Mouse (Mus musculus): ENCODE results near the gene Nop53.

The Nop53 gene

DNA sequence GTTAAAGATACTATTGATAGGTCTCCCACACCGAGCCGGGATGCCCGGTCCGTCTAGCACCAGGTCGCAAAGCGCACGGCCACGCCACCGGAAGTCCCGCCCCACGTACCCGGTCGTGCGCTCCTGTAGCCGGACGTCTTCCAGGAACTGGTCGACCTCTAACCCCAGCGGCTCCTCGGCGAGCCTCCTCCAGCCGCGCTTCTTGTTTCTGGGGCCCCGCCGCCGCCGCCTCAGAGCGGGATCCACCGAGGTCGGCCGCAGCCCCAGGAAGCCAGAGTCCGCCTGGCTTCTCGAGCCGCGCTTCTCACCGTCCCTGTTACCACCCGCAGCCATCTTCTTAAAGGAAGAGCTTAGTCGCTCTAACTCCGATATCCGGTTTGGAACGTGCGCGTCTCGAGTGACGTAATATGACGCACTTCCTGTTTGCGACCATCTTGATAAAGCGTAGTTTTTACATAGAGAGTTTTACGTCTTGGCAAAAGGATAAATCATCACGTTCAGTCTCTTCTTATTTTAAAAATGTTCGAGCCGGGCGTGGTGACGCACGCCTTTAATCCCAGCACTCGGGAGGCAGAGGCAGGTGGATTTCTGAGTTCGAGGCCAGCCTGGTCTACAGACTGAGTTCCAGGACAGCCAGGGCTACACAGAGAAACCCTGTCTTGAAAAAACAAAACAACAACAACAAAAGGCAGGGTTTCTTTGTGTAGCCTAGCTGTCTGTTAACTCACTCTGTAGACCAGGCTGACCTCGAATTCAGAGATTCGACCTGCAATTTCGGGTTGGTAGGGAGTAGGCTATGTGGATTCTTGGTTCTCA is at the start of gene Nop53:
Gene Nop53, minus strand, starts transcription at position 354 of the 816 bp plus-strand sequence.
- peak; percentile 96 for DNase-seq (ENCODE audit: low read depth, low spot score)

DNA sequence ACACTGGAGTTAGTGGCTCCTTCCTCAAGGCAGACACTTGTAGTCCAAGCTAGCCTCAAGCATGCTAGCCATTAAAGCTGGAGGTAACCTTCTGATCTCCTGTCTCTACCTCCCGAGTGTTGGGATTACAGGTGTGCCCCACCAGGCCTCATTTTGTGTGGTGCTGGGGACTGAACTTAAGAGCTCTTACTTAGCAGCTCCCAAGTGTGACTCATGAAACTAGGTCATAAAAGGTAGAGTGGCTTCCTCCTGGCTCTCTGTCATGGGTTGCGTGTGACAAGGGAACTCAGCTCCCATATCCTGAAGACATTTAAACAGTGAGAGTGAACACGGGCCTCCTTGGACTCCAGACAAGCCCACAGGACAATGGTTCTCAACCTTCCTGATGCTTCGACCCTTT is 47.9 kb upstream of the Nop53 start:
- DNase-seq (ENCODE audit: low read depth, low spot score), result no peak

DNA sequence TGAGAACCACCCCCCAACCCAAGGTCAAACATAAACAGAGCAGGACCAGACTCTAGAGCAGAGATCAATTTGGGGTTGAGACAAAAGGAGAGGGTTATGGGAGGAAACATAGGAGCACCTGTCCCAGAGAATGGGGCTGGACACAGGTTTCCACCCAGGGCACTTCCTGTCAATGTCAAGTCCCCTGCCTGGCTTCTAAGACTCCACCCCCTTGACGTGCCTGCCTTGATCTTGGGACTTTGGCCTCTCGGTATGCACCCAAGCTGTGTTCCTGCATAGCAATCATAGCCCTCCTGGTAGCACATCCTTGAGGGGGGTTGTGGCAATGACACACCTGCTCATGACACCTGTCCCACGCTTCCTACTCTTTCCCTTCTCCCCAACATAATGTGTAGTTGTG is 47.3 kb upstream of the Nop53 start:
- no peak for DNase-seq (ENCODE audit: low read depth, low spot score)

DNA sequence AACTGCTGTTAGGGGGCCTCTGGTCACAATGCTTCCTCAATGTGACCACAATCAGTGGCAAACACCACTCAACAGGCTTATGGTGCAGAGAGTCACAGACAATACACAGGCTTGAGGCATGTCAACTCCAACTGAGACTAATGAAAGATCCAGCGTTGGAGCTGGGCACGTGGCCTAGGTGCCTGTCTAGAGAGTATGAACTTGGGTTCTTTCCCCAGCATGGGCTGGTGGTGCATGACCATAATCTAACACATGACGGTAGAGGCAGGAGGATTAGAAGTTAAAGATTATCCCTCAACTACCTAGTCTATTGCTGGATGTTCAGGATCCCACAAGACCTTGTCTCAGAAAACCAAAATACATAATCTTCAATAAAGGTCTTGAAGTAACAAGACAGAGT is 45.9 kb upstream of the Nop53 start:
- no peak for DNase-seq (ENCODE audit: low read depth, low spot score)

DNA sequence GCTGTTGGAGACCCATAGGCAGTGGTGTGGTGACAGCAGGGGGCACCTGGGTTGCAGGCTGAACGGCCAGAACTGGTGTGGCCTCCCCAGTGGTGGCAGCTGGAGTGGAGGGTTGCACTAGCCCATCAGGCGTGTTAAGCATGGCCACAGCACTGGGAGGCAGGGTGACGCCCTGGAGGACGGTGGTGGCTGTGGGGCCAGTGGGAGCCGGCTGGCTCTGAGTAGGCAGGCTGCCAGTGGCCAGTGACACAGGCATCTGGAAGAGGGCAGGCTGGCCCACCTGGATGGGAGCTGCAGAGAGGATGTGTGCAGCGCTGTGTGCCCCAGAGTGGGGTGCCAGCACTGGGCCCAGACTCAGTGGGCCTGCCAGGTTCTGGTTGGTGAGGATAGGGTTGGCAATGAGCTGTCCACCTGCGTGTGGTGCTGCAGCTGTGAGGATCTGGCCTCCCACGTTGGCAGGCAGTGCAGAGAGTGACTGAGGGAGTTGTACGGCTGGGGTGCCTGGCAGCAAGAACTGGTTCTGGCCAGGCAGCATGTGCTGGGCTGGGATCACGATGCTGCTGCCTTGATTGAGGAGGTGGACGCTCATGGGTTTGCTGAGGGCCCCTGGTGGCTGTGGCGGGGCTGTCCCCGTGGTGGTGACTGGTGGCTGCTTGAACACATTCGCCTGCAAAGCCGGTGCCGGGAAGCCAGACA is 41.9 kb upstream of the Nop53 start:
- no peak for DNase-seq (ENCODE audit: low read depth, low spot score)

DNA sequence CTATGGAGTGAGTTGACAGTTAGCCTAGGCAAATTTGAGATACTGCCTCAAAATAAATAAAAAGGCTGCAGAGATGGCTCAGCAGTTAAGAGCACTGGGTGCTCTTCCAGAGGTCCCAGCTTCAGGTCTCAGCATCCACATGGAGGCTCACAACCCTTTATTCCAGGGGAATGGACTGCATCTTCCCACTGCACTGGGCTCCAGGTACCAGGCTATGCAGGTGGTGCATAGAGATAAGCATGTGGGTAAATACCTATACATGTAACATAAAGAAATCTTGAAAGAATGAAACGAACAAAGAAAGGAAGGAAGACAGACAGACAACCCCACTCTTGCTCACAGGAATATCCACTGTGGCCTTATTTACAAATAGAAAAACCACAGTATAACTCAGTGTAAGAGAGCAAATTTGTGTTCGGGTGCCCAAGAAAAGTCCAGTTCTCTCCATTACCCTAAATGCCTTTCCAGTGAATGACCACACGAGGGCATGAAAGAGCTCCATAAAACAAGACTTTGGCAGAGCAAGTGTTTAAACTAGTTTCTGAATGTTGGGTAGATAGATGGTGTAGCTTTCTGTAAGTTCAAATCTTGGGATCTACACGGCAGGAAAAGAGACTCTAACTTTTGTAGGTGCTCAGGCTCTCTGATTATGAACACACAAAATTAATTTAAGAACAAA is 37.0 kb upstream of the Nop53 start:
- peak; percentile 34 for DNase-seq (ENCODE audit: low read depth, low spot score)

DNA sequence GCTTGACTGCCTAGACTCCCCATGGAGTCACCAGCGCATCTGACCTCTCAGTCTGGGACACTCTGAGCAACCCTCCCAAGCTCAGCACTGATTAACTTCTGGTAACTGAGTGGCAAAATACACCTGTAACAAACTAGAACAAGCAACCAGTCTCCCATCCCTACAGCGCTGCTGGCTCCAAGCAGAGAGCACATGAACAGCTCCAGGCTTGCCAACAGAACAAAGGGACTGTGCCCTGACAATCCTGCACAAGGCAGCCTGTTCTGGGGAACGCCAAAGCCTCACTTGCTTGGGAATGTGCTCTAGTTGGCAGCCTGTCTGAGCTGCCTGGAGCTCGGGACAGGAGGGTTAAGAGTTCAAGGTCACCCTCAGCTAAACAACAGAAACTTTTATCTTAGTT is 35.7 kb upstream of the Nop53 start:
- DNase-seq (ENCODE audit: low read depth, low spot score), result no peak

DNA sequence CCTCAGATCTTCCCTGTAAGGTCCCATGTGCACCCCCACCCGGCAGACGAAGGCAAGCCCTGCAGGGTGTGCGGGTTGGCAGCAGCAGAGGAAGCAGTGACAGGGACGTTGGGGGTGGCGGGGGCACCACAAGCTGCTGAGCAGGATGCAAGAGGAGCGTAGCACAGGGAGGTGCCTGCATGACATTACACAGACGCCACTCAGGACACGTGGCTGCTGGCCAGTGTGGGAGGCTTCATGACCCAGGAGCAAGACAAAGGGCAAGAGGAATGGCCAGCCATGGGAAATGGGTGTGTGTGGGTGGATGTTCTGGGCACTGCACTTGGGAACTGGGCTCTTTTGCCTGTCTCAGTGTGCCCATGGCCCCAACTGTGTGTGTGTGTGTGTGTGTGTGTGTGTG is 34.4 kb upstream of the Nop53 start:
- no peak for DNase-seq (ENCODE audit: low read depth, low spot score)

DNA sequence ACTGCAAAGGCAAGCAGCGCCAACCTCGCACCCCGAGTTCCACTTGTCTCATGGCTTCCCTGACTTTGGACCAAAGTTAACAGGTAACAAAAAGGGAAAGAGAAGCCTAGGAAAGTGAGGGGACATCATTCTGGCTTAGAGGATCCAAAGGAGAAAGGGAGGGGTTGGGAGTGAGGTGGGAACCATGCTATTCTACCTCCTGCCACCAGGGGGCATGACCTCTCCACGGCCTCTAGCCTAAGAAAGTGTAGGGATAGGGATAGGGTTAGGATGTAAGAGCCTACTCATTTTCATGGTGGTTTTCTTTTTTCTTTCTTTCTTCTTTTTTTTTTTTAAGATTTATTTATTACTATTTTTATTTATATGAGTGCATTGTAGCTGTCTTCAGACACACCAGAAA is 30.0 kb upstream of the Nop53 start:
- peak; percentile 49 for DNase-seq (ENCODE audit: low read depth, low spot score)

DNA sequence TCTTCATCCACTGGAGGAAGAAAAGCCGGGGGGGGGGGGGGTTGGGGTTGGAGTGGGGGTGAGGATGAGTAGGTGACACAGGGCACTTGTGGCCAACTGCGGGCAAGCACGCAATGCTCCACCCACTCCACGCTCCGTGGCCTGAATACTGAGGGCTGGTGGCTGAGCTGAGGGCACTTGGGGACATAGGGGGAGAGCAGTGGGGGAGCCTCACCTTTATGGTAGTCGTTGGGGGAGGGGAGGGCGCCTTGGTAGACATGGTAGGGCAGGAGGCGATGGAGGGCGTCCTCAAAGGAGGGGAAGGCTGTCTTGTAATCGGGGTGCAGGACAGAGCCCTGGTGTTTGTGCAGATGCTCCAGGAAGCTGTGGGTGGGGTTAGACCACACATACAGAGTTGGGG is 29.6 kb upstream of the Nop53 start:
- DNase-seq (ENCODE audit: low read depth, low spot score), result no peak

DNA sequence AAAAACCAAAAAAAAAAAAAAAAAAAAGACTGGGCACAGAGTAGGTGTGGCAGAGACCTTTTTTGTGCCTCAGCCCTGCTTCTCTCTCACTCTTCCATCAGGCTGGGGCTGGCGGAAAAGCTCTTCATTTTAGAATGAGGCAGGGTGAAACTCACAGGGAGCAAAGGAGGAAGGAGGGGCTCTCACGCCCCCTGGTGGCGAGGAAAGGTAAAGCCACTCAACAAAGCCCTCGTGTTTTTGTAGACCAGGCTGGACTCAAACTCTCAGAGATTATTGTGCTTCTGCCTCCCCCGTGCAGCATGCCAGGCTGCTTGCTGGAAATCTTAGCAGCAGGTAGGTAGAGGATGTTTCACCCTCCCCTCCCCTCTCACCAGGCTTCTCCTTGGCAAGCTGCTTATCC is 28.8 kb upstream of the Nop53 start:
- peak; percentile 34 for DNase-seq (ENCODE audit: low read depth, low spot score)

DNA sequence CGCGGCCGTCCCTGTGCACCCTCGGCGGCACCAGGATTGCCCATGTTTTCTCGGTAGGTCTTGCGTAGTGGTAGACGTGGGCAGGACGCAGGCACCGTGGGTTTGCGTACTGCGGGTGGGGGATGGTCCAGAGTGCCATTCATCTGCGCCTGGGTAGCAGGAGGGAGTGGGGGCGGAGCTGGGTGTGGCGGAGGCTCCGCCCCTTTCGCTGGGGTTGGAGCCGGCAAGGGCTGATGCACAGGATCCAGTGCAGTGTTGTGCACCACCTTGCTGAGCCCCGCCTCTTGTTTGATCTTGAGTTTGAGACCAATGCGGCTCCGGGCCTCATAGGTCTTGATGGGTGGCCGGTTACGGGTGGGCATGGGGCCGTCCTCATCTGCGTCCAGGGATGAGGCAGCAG is 26.4 kb upstream of the Nop53 start:
- DNase-seq (ENCODE audit: low read depth, low spot score), result no peak

DNA sequence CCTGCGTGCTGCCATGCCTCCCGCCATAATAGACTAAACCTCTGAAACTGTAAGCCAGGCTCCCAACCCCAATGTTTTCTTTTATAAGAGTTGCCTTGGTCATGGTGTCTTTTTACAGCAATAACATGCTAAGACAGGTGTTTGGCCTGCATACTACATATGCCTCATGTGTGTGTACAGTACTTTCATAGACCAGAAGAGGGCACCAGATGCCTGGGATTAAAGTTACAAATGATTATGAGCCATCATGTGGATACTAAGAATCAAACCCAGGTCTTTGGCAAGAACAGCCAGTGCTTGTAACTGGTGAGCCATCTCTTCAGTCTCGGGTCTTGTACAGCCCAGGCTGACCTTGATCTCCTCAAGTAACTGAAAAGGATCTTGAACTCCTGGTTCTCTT is 23.8 kb upstream of the Nop53 start:
- no peak for DNase-seq (ENCODE audit: low read depth, low spot score)

DNA sequence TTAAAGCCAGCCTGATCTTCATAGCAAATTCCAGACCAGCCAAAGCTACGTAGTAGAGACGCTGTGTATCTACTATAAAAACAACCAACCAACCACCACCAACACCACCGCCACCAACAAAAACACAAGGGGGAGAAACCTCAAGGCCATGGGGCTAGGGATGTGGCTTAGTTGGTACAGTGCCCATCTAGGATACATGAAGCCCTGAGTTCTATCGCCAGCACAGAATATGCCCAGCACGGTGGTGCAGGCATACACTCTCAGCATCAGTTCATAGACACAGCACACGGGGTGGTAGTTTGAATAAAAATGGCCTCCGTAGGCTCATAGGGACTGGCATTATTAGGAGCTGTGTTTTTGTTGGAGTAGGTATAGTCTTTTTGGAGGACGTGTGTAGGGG is 22.4 kb upstream of the Nop53 start:
- DNase-seq (ENCODE audit: low read depth, low spot score), result no peak

DNA sequence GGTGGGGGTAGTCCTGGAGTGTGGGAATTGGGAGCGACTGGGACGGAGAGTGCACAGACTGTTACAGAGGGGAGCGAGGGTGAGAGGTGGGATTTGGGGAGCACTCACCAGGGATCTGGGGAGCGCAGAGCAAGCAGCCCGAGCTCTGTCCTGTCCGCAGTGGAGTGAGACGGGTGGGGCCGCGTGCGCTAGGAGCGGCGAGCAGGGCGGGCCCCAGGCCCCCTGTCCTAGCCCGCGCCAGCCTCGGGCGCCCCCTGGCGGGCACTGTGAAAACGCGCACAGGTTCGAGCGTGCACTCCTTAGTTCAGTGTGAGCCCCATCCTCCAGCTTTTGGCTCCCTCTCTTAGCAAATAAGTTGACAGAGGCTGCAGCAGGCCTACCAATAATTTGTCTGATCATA is 21.4 kb upstream of the Nop53 start, which contains the start of gene Ehd2:
Gene Ehd2, minus strand, starts transcription at position 256 of the 400 bp plus-strand sequence.
- peak; percentile 61 for DNase-seq (ENCODE audit: low read depth, low spot score)

DNA sequence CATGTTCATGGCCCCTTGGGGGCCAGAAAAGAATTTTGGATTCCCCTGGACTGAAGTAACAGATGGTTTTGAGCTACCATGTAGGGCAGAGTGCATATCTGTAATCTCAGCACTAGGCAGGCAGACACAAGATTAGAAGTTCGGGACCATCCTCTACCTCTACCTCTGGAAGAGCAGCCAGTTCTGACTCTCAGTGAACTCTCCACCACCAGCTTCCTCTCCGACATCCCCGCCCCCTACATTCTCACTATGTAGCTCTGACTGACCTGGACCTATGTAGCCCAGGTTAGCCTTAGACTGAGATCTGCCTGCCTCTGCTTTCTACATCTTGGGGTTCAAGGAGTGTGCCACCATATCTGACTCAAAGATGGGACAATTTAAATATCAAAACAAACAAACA is 20.6 kb upstream of the Nop53 start:
- no peak for DNase-seq (ENCODE audit: low read depth, low spot score)

DNA sequence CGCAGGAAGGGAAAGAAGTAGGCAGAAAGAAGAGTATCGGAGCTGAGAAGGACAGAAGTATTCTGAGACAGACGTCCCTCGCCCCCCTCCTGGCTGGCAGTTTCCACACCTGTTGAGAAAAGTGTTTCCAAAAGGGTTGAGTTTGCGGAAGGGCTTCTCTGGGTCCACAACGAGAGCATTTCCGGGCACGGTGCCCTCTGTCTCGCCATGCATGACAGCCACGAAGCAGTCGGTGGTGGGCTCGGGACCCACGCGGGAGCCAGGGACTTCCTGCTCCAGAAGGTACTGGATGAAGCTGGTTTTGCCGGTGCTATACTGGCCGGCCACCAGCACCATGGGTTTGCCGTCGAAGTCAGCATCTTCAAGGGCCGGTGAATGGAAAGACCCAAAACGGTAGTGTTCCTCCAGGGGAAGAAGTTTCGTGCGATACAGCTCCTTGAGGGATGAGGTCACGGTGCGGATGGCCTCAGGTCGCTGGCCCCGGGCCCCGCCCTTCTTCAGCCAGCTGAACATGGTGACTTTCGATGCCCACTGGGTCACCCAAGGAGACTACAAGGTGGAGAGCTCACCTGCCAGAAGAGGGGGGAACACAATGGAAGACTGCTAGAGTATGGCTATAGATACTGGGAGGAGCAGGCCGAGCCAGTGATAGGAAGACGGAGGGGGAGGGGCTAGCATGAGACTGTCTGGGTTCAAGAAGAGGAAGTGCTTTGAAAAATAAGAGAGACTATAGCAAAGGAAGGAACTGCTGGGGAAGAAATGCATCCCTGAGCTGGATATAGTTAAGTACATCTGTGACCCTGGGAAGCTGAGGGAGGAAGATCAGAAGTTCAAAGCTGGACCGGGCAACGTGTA is 18.2 kb upstream of the Nop53 start:
- DNase-seq (ENCODE audit: low read depth, low spot score), result no peak

DNA sequence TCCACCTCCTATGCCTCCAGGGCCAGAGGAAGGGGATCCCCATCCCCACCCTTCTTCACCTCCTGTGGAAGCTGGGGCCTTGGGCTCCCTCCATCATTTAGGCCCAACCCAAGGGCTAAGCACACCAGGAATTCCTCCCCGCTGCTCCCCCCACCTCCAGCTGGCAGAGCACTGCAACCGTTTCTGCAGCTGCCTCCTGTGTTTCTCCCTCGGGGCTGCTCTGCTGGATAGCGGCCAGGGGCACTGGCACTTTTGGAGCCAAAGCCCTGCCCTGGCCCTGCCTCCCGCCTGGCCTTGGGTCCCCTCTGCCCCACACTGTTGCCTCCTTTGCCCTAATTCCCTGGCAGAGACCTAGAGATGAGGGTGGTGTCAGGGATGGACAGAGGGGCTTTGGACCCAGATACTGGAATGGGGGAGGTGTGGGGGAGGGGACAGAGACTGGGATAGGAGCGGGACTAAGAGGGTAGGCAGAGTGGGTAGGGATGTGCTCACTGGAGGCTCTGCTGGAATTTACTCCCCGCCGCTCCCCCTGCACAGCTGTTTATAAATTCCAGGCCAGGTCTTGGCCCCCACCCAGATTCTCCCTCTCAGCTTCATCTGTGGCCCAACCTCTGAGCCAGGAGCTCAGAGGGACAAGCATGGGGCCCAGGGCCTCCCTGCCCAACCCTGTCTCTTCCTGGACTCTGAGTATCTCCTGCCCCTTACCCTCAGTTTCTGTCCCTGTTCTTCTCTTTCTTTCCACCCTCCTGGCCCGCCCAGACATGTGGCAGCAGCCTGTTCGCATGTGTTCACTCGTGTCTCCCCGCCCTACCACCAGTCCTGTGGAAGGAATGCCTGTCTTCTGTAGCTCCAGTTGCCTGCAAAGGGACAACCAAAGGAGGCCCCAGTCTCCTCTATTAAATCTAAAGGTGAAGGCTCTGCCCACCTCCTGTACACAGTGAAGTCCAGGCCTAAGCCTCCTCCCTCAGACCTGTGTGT is 16.7 kb upstream of the Nop53 start:
- peak; percentile 40 for DNase-seq (ENCODE audit: low read depth, low spot score)

DNA sequence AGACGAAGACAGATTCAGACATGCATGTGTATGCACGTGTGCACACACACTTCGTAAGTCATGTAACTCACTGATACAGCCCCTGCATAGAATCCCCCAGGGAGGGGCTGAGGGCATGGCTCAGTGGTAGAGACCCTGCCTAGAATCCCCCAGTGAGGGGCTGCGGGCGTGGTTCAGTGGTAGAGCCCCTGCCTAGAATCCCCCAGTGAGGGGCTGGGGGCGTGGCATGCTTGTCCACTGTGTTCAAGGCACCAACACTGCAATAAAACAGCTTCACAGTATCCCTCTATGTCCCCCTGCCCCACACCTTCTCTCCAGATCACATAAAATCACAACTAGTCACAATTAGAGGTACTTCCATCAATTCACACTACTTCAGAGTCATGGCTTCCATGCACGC is 15.9 kb upstream of the Nop53 start:
- DNase-seq (ENCODE audit: low read depth, low spot score), result no peak

DNA sequence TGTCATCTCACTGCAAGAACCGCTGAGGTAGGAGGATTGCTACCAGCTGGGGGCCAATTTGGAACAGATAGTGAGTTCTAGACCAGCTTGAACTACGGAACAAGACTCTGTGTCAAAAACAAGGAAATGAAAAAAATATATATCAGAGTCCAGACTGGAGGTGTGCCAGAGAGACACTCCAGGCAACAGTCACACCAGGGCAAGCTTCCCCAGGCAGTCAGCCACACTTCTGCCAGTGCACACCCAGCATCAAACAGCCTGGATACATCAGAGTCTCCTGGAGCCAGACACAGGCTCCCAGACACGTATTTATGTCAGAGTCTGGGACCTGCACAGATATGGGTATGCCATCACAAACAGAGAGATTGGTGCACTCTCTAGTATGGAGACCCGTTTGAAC is 15.4 kb upstream of the Nop53 start:
- no peak for DNase-seq (ENCODE audit: low read depth, low spot score)

DNA sequence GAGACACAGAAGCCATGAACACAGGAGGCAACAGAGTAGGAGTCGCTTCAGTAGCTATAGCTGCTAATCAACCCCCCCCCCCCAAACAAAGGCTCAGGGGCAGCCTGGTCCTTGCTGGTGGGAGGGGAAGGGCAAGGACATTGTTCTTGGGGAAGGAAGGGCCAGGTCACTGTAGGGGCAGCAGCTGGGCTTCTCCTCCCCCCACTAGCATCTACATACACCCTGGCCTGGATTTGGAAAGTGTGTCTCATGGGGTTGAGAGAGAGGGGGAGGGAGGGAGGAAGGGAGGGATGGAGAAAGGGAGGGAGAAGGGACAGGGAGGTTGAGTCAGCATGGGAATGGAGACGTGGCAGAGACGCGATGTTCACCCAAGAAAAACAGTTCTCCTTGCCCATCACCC is 14.8 kb upstream of the Nop53 start:
- DNase-seq (ENCODE audit: low read depth, low spot score), result no peak

All from retina, postnatal 7 days (tissue).